Mouse (Mus musculus) cerebellum, adult 11-12 months (tissue): Measurements from ENCODE around the gene Slc7a5.

Source experiments
- DNase-seq: peaks from one replicate; pipeline ENCODE4 v3.0.0; 2022

The Slc7a5 gene

GRCm38 (mm10) chr8:121907587-121908248, at the start of gene Slc7a5:
Gene Slc7a5 (minus strand): TSS chr8:121907694.
- peak; percentile 95 for DNase-seq

DNA sequence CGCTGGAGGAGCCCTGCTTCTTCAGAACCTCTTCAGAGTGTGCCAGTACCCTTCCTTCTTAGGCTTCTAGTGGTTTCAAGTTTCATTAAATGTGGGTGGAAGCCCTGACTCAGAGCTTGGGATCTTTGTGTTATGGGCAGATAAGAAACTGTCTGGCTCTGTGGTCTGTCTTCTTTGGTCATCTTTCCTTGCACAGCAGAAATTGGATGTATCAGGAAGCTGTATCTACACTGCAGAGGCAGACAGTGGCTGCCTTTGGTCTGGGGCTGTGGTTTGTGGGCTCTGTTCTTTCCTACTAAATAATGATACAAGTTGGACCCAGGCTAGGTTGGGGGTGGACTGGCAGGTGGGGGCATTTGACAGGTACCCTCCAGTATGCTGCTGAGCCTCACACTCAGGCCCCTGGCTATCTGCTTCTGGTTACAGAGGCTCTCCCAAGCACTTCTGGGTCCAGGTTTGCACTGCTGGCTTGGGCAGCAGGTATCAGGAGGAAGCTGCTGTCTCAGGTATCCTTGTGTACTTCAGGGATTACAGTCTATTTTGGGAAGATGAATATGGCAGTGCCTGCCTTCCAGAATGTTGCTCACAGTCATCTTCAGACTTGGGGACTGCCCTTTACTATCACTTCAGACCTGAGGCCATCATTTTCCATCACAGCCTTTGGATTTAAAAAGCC, 48.5 kb upstream of the Slc7a5 start:
- DNase-seq = no peak

- DNase-seq = no peak
Observed at GRCm38 (mm10) chr8:121954981-121955555, 47.6 kb upstream of the Slc7a5 start.

DNA sequence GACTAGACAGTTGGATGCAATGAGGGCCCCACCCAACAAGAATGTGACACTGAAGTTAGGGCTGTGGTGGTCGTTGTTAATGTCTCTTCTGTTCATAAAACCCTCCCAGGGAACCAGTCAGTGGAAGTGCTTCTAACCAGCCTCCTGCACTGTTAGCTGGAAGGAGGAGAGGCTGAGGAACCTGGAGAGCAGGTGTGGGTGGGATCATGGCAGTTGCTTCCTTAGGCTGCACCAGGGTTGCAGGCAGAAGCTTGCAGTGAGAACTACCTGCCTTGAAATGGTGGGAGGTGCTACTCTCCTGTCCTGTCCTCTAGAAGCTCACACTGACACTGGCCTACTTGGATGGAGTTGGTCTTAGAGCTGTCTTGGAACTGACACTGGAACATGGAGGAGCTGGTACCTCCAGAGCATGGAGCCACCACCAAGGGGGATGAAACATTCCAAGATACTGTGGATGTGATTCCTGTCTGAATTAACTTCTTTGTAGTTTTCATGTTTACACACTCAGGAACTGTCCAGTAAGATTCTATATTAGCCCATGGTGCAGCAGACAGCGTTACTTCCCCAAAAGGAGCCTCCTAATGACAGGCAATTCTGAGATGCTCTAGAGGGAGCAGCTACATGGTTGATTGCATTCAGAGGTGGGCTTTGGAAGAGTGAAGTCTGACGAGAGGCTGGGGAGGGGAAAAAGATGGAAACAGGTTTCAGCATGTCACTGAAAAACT, 46.5 kb upstream of the Slc7a5 start:
- no peak for DNase-seq

DNA sequence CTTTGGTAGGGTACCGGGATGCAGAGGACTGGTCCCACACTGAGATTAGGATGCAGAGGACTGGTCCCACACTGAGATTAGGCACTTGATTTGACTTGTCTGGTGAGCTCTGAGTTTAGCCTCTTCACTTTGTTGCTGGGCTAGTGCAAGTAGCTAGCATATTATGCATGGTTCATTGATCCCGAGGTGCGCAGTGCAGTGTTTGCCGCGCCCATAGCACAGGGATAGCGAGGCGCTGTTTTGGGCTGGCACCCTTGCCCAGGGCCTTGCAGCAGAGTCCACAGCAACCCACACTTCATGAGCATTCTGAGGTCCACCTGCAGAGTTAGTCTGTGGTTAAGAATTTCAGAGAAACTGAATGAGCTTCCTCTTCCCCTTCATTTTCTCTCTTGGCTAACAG, 45.3 kb upstream of the Slc7a5 start:
- DNase-seq = peak; percentile 46

DNA sequence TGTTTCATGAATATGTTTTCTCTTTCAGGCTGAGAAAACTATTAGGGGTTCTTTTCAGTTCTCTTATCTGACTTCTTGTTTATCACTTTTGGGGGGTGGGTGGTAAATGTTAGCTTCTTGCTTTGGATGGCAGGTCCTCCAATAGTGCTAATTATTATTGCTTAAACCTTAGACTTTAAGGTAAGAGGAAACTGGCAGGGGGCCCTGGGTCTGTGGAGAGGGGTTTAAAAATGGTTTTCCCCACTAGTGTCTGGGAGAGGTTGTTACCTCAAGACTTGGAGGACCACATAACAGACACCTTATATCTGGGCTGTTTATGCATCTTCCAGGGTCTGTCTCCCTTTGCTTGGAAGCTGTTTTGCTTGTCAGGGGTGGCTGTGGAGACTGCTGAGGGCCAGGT, 44.6 kb upstream of the Slc7a5 start:
- DNase-seq = no peak

DNA sequence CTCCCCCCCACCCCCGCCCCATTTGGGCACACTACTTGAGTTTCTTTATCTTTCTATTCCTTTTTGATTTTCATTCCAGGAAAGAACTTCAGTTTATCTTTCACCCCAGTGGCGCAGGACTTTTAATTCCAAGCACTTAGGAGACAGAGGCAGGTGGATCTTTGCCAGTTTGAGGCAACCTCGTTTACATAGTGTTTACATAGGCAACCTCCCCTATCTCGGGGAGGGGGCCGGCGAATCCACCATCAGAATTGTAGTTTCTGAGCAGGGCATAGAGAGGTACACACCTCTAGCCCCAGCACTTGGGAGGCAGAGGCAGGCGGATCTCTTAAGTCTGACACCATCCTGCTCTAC, 44.1 kb upstream of the Slc7a5 start:
- peak; percentile 72 for DNase-seq

DNA sequence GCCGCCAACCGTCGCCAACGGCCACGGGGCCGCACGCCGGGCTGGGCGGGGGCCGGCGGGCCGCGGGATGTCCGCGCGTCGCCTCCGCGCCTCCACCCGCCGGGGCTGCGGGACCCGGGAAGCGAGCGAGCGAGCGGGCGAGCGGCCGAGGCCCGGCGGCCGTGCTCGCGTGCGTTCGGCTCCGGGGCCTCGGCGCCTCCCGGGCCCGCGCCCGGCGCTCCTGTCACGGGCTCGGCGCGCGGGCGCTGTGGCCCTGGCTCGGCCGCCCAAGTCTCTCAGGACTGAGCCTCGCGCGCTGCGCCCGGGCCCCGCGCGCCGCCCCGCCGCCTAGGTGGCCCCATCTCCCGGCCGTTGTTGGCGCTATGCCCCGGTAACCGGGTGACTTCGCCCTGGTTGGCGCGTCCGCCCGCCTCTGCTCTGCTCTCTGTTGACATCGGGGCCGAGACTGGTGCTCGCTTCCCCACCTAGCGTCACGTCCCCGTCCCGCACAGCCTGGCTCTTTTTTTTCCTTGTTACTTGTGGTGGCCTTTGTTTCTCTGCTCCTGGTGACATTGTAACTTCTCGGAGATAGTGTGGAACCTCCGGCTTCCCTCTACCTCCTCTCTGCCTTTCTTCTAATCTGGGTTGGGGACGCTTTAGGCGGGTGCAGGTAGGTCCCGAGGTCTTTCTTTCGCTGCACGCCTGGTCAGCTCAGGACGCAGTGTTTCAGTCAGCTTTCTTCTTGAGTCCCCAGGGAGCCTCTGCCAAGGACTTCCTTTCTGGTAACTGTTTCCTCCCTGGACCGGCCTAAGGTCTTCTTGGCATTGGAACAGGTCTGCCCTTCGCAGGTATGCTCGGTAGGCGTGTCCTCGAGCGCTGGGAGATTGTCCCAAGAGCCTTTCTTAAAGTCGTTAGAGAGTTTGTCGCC, 43.5 kb upstream of the Slc7a5 start:
- DNase-seq = peak; percentile 85

GRCm38 (mm10) chr8:121949941-121950748, 42.7 kb upstream of the Slc7a5 start:
- peak; percentile 99 for DNase-seq

DNA sequence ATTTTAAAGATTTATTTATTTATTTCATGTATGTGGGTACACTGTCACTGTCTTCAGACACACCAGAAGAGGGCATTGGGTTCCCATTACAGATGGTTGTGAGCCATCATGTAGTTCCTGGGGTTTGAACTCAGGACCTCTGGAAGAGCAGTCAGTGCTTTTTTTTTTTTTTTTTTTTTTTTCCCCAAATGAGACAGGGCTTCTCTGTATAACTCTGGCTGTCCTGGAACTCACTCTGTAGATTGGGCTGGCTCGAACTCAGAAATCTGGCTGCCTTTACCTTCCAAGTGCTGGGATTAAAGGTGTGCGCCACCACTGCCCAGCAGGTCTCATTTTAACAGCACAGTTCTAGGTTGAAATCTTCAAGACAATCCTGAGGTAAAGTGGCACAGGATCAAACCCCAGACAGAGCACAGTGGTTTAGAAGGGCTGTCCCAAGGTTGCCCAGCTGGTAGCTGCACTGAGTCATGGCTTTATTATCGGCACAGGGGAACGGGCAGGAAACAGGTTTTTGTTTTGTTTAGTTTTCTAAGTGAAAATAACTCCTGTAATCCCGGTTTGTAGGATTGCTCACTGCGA, 41.8 kb upstream of the Slc7a5 start, which contains the start of gene Banp:
Banp (plus strand) TSS at position 529 of the 579 bp plus-strand sequence.
- DNase-seq = peak; percentile 74

DNA sequence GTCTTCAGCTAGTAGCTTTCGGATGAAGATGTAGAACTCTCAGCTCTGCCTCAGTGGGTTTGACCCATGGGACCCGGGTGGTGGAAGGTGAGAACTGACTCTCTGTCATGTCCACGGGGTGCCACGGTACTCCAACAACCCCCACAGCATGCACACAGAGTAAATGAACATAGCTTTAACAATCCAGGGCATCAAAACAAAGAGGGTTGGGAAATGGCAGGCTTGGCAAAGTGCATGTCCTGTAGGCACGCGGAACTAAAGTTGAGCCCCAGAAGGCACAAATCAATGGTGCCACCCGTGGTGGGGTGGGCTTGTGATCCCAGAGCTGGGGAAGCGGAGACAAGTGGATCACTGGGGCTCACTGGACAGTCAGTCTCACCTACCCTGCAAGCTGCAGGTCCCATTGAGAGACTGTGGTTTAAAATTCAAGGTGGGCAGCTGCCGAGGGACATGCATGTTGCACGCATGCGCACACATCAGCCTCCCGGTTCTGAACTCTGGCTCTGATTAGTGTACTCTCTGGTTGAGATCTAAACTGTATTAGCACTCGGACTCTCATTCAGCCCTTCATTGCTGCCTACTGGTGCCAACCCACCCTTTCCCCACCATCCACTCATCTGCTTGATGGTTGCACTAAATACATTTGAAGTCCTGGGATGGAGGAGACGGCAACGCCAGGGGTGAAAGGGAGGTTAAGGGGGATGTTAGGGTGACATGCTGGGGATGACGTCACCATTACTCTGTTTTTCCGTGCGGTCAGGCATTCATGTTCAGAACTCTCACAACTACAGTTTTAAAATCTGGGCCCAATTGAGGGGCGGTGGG, 41.0 kb upstream of the Slc7a5 start:
- DNase-seq = peak; percentile 71

DNA sequence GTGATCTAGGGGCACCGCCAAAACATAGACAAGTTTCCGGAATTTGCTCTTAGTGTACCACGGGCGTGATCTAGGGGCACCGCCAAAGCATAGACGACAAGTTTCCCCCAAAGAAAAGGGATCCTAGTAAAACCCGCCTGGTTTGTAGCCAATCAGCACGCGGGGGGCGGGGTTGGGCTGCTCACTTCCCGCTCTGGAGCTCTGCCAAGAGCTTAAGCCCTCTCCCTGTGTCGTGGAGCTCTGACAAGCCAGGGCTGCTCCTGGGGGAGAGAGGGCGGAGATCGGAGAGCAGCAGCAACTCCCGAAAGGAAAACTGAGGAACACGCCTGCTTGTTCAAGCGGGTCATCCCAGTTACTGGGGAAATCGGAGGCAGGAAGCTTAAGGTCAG, 40.3 kb upstream of the Slc7a5 start:
- peak; percentile 75 for DNase-seq

DNA sequence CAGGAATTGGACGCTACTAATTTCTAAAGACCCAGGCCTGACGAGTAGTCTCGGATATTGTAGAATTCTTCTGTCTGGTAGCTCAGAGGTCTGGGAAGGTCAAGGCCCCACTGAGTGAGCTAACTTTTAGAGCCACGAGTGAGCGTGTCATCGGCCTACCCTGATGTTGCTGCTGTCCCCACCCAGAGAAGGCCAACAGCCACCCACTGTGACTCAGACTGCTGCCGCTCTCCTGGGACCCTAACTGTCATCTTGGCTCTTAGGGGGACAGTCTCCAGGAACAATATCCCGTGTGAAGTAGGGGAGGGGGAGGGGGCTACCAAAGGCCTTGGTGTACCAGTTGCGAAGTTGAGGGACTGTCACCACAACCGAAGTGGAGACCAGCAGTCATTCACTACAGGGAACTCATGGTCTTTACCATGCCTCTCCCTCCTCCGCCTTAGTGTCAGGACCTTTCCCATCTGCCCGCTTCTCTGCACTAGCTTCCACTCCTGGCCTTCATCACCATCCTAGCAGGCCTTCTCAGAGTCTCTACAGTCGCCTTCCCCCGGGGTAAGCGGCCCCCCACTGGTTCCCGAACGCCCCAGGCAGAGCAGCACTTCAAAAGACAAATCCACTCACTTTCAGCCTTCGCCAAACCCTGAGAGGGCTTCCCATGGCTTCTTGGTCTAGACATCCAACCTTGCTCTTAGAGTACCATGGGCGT, 39.7 kb upstream of the Slc7a5 start:
- peak; percentile 58 for DNase-seq

DNA sequence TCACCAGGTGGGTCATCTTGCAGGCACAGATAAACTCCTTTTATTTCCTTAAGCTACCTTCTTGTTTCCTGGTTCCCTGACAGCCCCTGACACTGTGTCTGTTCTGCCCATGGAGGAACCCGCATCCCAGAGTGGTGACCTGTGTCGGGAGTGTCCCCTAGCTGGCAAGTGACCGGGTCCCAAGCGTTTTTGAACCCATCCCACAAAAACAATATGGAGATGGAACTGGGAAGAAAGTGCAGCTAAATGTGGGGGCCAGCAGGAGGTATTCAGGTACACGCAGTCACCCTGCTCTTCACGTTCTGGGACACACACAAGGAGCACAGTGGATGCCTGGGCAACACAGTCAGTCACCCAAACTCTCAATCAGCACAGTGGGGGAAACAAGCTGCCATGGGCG, 38.9 kb upstream of the Slc7a5 start:
- DNase-seq = no peak

GRCm38 (mm10) chr8:121944831-121945230, 37.3 kb upstream of the Slc7a5 start, which contains the start of gene Car5a:
Gene Car5a (minus strand): TSS chr8:121944904.
- no peak for DNase-seq

DNA sequence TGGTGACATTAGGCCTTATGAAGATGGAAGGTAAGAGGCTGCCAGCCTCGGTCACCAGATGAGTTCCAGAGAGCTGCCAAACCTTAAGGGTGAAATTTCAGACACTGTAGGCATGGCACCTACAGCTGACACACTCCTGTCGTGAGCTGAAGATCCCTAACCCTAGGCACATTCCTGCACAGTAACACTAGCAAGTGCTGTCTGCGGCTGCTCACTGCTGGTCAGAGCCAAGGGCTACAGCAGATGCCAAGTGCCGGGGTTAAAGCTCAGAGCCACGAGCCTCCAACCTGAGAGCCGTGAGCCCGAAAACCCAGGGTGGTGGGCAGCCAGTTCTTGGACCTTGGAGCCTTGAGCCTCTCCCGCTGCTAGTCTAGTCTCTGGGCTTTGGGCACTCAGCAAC, 36.2 kb upstream of the Slc7a5 start:
- DNase-seq = no peak

DNA sequence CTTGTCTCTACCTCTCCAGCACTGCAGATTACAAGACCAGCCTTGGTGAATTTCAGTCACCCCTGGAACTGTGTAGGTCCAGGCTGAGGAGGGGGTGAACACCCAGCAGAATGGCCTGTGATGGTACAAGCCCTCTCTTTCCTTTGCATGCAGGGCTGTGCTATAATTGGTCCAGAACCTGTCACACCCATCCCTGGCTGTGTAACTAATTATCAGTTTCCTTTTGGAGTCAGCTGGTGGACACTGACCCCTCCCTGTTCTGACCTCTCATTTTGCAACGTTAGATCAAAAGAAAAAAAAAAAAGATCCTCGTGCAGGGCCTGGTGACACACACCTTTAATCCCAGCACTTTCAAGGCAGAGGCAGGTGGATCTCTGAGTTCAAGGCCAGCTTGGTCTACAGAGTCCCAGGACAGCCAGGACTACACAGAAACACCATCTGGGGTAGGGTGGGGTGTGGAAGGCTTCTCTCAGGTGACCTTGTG, 35.6 kb upstream of the Slc7a5 start:
- no peak for DNase-seq

- no peak for DNase-seq
Observed at GRCm38 (mm10) chr8:121938732-121939131, 31.2 kb upstream of the Slc7a5 start.

GRCm38 (mm10) chr8:121936391-121936790, 28.9 kb upstream of the Slc7a5 start:
- DNase-seq = no peak
